Mouse (Mus musculus): ENCODE data around the gene Miga2.

Gene Miga2

DNA sequence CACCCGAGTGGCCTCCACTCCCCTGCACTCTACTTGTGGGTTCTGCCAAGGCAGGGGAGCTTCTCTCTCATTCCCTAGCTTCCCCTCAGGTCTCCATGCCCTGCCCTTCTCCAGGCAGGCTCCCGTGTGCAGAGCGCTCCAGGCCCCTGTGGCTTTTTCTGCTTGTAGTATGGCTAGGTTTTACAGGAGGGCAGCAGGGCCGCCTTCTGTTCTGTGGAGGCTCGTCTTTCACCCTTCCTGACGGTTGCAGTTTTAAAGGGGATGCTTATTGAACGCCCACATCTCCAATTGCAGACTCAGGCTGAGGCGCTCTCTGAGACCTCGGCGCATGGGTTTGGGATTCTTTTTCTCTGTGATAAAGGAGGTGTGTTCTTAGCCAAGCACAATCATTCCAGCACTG is 55.1 kb downstream of the Miga2 start:
- peak; percentile 30 for DNase-seq (ENCODE audit: low read depth, low spot score)

DNA sequence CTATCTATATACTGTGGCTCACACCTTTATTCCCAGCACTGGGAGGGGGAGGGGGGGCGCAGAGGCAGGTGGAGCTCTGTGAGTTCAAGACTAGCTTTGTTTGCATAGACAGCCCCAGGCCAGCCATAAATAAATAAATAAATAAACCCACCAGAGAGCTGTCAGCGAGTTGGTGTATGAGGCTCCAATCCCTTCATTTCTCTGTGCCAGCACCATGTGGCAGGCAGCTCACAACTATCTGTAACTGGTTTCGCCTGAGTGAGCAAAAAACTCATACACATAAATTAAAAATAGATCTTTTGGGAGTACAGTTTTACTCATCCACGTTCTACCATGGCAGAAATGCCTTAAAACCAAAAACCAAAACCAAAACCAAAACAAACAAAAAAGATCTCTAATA is 57.4 kb downstream of the Miga2 start:
- no peak for DNase-seq (ENCODE audit: low read depth, low spot score)

- no peak for DNase-seq (ENCODE audit: low read depth, low spot score)
Observed at GRCm38 (mm10) chr2:30429156-30429555, 65.1 kb downstream of the Miga2 start.
